Mouse (Mus musculus) megakaryocyte, embryonic 14.5 days (primary cell): ENCODE data around the gene Anapc15-ps.

Experiments
- FLI1 ChIP-seq: IDR thresholded peaks from 2 replicates; pipeline ENCODE4 v1.6.1; 2012; ENCODE audit warnings: low read length, inconsistent platforms, mixed read lengths
- GATA1 ChIP-seq: IDR thresholded peaks from 3 replicates; pipeline ENCODE4 v1.6.1; 2012; ENCODE audit warnings: mixed read lengths, low read length, inconsistent platforms, borderline replicate concordance

DNA sequence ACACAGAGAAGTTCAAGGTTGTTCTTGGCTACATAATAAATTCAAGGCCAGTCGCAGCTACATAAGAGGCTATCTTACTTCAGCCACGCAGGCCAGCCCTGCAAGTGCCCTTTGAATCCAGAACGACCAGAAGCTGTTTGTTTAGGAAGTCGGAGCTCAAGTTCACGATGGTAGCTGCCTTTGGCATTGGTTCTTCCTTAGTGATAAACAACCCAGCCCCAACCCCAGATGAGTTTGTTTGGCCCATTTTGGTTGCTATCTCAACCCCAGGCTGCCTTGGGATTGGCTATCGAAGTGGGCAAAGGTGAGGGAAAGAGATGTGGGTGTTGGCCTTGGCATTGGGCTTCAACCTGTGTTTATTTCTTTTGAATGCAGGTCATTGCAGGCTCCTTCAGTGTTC is 48.0 kb downstream of the Anapc15-ps start:
- TF ChIP-seq GATA1 (no peak), FLI1 (no peak)
